Mouse (Mus musculus): Measurements from ENCODE around the gene Gm20388. TPM values are rescaled to one million over a fixed set of nuclear protein-coding genes. Genes with fewer than 3 reads are reported as not detected.
A peak's percentile ranks its signal among the peaks of the same experiment; 100 is the strongest.

Gm20388 gene
- polyA plus RNA-seq, 1 experiment from 2014 or later: 5.3 TPM

DNA sequence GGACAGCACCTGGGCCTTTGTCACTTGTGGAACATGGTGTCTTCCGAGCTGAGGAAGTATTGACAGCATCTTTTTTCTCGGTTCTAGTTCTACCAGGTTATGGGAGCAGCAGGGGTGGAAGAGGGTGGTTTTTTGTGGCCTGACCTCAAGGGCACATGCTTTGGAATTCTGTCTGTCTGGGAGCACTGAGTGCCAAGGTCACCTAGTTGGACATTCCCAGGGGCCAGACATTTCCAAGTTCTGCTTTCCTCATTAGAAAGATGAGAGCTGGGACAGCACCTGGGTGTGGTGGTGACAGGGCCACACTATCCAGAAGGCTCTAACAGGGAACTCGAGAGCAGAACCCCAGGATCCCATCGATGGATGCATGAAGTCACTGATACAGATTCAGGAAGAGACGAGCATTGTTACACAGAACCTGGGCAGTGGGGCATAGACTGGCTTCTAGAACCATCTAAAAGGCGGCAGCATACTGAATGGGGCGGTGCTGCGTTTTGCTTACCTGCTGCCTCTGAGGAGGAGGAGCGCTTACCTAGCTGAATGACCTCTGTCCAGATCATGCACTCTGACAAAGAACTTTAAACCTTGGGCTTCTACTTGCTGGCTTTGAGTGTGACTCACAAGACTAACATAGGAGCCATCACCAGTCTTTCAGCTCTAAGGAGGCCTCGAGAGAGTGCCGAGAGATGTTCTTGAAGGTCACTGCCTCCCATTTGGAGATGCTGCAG is 2070.3 kb downstream of the Gm20388 start:
- Histone ChIP-seq H3K9ac (ENCODE audit: low read depth, low read length) (no peak overlapping the region), H3K9me3 (ENCODE audit: control insufficient read depth, low read length) (no peaks in the 10 kb centered on the region), H3K36me3 (ENCODE audit: control insufficient read depth, insufficient read depth, low read length) (peaks cover 41% of the 10 kb centered on the region), H3K4me1 (replicated peaks; ENCODE audit: control insufficient read depth, insufficient read depth, low read length) (no peaks in the 10 kb centered on the region), H3K4me3 (ENCODE audit: low read depth, low read length) (no peak overlapping the region), H3K27ac (ENCODE audit: low read depth, low read length) (no peak overlapping the region), H3K4me2 (no peak overlapping the region), H3K27me3 (replicated peaks; ENCODE audit: control insufficient read depth, insufficient read depth, low read length) (no peaks in the 10 kb centered on the region)
- WGBS: 96% methylated on average over 11 of the region's 11 CpGs
- no peak for DNase-seq (ENCODE audit: low spot score)
- ATAC-seq (replicated peaks; ENCODE audit: low FRiP score): no peak

DNA sequence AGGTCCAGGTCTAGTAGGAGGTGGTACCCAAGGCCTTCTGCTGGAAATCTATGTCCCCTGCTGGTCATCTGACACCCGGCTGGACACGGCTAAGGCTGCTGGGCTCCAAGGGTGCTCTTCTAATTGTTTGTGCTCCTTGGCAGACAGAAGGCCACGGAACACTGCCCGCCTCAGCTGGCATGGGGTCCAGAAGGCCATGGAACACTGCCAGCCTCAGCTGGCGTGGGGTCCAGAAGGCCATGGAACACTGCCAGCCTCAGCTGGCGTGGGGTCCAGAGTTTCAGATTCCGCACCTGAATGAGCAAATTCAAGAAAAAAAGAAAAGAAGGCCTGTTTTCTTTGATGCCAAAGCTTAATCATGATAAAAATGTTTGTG is 2070.9 kb downstream of the Gm20388 start:
- Histone ChIP-seq H3K9ac (ENCODE audit: low read depth, low read length) (no peak overlapping the region), H3K36me3 (ENCODE audit: control insufficient read depth, insufficient read depth, low read length) (peaks cover 37% of the 10 kb centered on the region), H3K27ac (ENCODE audit: low read depth, low read length) (no peak overlapping the region), H3K4me1 (replicated peaks; ENCODE audit: control insufficient read depth, insufficient read depth, low read length) (no peaks in the 10 kb centered on the region), H3K4me3 (ENCODE audit: low read depth, low read length) (no peak overlapping the region), H3K9me3 (ENCODE audit: control insufficient read depth, low read length) (no peaks in the 10 kb centered on the region), H3K27me3 (replicated peaks; ENCODE audit: control insufficient read depth, insufficient read depth, low read length) (no peaks in the 10 kb centered on the region), H3K4me2 (no peak overlapping the region)
- DNase-seq (ENCODE audit: low spot score) (no peak), ATAC-seq (replicated peaks; ENCODE audit: low FRiP score) (no peak)
- 93% methylated on average over 7 of the region's 7 CpGs for WGBS

DNA sequence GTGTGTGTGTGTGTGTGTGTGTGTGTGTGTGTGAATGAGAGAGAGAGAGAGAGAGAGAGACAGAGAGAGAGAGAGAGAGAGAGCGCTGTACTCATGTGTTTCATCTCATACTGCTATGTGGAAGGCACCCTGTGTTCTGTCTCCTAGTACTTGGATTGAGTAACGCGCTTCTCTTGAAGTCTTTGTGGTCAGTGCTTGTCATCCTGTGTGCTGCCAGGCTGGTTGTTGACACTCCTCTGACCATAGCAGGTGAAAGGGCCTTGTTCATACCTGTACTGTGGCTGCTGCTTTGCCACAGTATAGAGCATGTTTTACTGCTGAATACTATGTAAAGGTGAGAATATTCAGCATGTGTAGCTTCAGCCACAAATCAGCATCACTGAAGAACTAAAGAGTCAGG is 2075.0 kb downstream of the Gm20388 start:
- DNase-seq (ENCODE audit: low spot score) (no peak), ATAC-seq (replicated peaks; ENCODE audit: low FRiP score) (no peak)
- Histone ChIP-seq H3K4me2 (no peak overlapping the region), H3K4me1 (replicated peaks; ENCODE audit: control insufficient read depth, insufficient read depth, low read length) (no peaks in the 10 kb centered on the region), H3K36me3 (ENCODE audit: control insufficient read depth, insufficient read depth, low read length) (peaks cover 35% of the 10 kb centered on the region), H3K9me3 (ENCODE audit: control insufficient read depth, low read length) (no peaks in the 10 kb centered on the region), H3K27ac (ENCODE audit: low read depth, low read length) (no peak overlapping the region), H3K9ac (ENCODE audit: low read depth, low read length) (no peak overlapping the region), H3K27me3 (replicated peaks; ENCODE audit: control insufficient read depth, insufficient read depth, low read length) (no peaks in the 10 kb centered on the region), H3K4me3 (ENCODE audit: low read depth, low read length) (no peak overlapping the region)
- WGBS: 89% methylated on average over 3 of the region's 3 CpGs

DNA sequence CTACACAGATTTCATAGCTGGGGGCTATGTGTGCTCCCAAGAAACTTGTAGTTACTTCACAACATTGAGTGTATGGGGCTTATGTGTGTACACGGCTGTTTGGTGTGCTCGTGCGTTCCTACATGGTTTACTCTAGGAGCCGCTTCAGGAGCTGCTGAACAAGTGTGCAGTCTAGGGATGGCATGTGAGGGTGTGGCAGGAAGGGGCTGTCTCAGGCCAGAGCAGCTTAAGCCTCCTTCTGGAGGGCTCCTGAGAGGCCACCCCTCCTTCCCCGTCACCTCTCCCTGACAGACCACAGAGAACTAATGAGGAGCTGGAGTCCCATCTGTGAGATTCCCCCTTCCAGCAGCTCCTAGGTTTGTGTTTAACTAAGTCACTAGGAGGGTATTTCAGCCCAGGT is 2077.3 kb downstream of the Gm20388 start:
- DNase-seq (ENCODE audit: low spot score) (no peak), ATAC-seq (replicated peaks; ENCODE audit: low FRiP score) (no peak)
- Histone ChIP-seq H3K4me2 (no peak overlapping the region), H3K9me3 (ENCODE audit: control insufficient read depth, low read length) (no peaks in the 10 kb centered on the region), H3K36me3 (ENCODE audit: control insufficient read depth, insufficient read depth, low read length) (peaks cover 30% of the 10 kb centered on the region), H3K4me1 (replicated peaks; ENCODE audit: control insufficient read depth, insufficient read depth, low read length) (no peaks in the 10 kb centered on the region), H3K27ac (ENCODE audit: low read depth, low read length) (no peak overlapping the region), H3K9ac (ENCODE audit: low read depth, low read length) (no peak overlapping the region), H3K4me3 (ENCODE audit: low read depth, low read length) (no peak overlapping the region), H3K27me3 (replicated peaks; ENCODE audit: control insufficient read depth, insufficient read depth, low read length) (no peaks in the 10 kb centered on the region)
- 88% methylated on average over 5 of the region's 5 CpGs for WGBS

DNA sequence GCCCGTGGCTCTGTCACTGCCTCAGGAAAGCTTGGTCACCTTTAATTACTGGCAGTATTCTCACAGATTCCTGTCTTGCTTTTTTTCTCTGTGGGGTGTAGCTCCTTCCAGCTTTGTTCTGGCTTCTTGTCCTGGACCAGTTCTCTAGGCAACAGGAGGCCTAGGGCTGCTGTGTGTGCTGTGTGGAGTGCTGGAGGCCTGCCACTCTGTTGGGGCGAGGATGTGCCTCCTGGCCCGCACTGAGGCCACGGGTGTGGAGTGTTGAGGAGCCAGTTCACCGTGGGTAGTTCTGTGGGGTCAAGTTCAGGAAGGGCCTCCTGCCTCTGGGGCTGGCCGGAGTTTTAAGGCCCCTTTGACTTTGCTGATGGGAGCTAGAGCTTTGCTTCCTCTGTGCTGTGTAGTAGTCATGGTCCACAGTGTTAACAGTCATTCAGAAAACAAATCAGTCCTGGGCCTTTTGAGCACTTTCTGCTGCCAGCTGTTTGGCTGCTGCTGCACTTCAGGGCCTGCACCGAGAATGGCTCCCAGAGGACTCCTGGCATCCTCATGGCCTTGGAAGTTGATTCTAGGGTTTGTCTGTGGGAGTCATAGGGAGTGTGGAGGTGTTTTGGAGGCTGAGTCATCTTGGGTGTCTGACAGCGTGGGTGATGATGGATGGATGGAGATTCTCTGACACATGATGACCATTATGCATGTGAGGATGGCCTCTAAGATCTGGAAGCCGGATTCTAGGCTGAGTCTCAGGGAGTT is 2080.0 kb downstream of the Gm20388 start:
- no peak overlapping the region for H3K4me2 ChIP-seq
- no peaks in the 10 kb centered on the region for H3K4me1 ChIP-seq (replicated peaks; ENCODE audit: control insufficient read depth, insufficient read depth, low read length)
- ATAC-seq (replicated peaks; ENCODE audit: low FRiP score): no peak
- no peaks in the 10 kb centered on the region for H3K9me3 ChIP-seq (ENCODE audit: control insufficient read depth, low read length)
- no peak overlapping the region for H3K9ac ChIP-seq (ENCODE audit: low read depth, low read length)
- no peak overlapping the region for H3K27ac ChIP-seq (ENCODE audit: low read depth, low read length)
- H3K36me3 ChIP-seq (ENCODE audit: control insufficient read depth, insufficient read depth, low read length): peaks cover 27% of the 10 kb centered on the region
- no peaks in the 10 kb centered on the region for H3K27me3 ChIP-seq (replicated peaks; ENCODE audit: control insufficient read depth, insufficient read depth, low read length)
- DNase-seq (ENCODE audit: low spot score): no peak
- H3K4me3 ChIP-seq (ENCODE audit: low read depth, low read length): no peak overlapping the region
- 87% methylated on average over 9 of the region's 9 CpGs for WGBS

DNA sequence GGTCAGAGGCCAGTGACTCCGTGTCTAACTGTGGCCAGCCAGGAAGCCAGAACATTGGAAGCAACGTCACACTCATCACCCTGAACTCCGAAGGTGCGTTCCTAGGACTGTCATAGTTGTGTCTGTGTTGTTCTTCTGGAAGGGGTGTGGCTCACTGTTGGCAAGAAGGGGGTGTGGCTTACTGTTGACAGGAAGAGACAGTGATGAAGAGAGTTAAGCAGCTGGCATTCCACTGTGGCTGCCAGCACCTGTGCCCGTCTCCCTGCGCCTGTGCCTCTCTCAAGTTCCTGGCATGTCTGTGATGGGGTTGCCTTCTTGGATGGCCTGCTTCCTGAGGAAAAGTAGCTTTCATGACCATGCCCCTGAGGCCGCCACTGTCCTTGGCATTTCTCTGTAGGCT is 2081.0 kb downstream of the Gm20388 start:
- no peaks in the 10 kb centered on the region for H3K9me3 ChIP-seq (ENCODE audit: control insufficient read depth, low read length)
- no peak for ATAC-seq (replicated peaks; ENCODE audit: low FRiP score)
- WGBS: 87% methylated on average over 7 of the region's 7 CpGs
- H3K27ac ChIP-seq (ENCODE audit: low read depth, low read length): no peak overlapping the region
- H3K4me3 ChIP-seq (ENCODE audit: low read depth, low read length): no peak overlapping the region
- no peaks in the 10 kb centered on the region for H3K27me3 ChIP-seq (replicated peaks; ENCODE audit: control insufficient read depth, insufficient read depth, low read length)
- H3K9ac ChIP-seq (ENCODE audit: low read depth, low read length): no peak overlapping the region
- no peak for DNase-seq (ENCODE audit: low spot score)
- no peaks in the 10 kb centered on the region for H3K4me1 ChIP-seq (replicated peaks; ENCODE audit: control insufficient read depth, insufficient read depth, low read length)
- no peak overlapping the region for H3K4me2 ChIP-seq
- peaks cover 28% of the 10 kb centered on the region for H3K36me3 ChIP-seq (ENCODE audit: control insufficient read depth, insufficient read depth, low read length)

DNA sequence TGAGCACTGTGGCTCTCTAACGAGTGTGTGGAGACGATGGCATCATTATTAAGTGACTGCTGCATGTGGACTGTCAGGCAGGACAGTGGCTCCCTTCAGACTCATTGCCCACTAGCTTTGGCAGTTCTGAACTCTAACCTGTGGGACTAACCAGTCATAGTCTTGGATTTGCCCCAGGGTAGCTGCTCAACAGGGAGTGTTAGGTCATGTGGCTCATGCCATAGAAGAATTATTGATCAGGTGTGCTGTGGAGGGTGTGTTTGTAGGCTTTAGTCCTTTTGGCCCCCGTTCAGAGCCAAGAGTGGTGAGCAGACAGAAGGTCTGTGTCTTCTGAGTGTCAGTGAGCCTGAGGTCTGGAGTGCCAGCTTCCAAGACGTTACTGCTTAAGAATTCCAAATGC is 2082.3 kb downstream of the Gm20388 start:
- H3K36me3 ChIP-seq (ENCODE audit: control insufficient read depth, insufficient read depth, low read length): peaks cover 38% of the 10 kb centered on the region

DNA sequence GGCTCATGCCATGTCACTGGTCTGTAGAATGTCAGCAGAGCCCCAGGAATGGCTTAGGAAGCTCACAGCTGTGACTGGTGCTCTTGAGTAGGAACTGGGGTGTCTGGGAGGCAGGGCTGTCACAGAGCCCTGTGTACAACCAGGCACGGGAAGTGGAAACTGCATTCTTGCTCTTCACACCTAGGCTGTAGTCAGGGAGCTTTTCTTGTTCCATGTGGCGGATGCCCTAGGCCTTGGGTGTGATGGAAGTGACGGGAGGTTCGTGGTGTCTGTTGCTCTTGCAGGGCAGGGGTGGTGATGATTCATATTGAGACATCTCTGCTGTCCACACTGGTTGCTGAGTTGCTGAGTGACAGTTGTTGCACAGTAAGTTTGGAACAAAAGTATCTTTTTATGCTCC is 2084.5 kb downstream of the Gm20388 start:
- Histone ChIP-seq H3K9me3 (ENCODE audit: control insufficient read depth, low read length) (no peaks in the 10 kb centered on the region), H3K27ac (ENCODE audit: low read depth, low read length) (no peak overlapping the region), H3K27me3 (replicated peaks; ENCODE audit: control insufficient read depth, insufficient read depth, low read length) (no peaks in the 10 kb centered on the region), H3K9ac (ENCODE audit: low read depth, low read length) (no peak overlapping the region), H3K36me3 (ENCODE audit: control insufficient read depth, insufficient read depth, low read length) (peaks cover 36% of the 10 kb centered on the region), H3K4me2 (no peak overlapping the region), H3K4me3 (ENCODE audit: low read depth, low read length) (no peak overlapping the region), H3K4me1 (replicated peaks; ENCODE audit: control insufficient read depth, insufficient read depth, low read length) (no peaks in the 10 kb centered on the region)
- 76% methylated on average over 4 of the region's 4 CpGs for WGBS
- ATAC-seq (replicated peaks; ENCODE audit: low FRiP score) (no peak), DNase-seq (ENCODE audit: low spot score) (no peak)

More for the DNA sequence above, 2082.3 kb downstream of the Gm20388 start:
- Histone ChIP-seq H3K4me1 (replicated peaks; ENCODE audit: control insufficient read depth, insufficient read depth, low read length) (no peaks in the 10 kb centered on the region), H3K4me2 (no peak overlapping the region), H3K27me3 (replicated peaks; ENCODE audit: control insufficient read depth, insufficient read depth, low read length) (no peaks in the 10 kb centered on the region), H3K9ac (ENCODE audit: low read depth, low read length) (no peak overlapping the region), H3K9me3 (ENCODE audit: control insufficient read depth, low read length) (no peaks in the 10 kb centered on the region), H3K4me3 (ENCODE audit: low read depth, low read length) (no peak overlapping the region), H3K27ac (ENCODE audit: low read depth, low read length) (no peak overlapping the region)
- ATAC-seq (replicated peaks; ENCODE audit: low FRiP score): no peak
- no peak for DNase-seq (ENCODE audit: low spot score)
- WGBS: 90% methylated on average over 4 of the region's 4 CpGs

DNA sequence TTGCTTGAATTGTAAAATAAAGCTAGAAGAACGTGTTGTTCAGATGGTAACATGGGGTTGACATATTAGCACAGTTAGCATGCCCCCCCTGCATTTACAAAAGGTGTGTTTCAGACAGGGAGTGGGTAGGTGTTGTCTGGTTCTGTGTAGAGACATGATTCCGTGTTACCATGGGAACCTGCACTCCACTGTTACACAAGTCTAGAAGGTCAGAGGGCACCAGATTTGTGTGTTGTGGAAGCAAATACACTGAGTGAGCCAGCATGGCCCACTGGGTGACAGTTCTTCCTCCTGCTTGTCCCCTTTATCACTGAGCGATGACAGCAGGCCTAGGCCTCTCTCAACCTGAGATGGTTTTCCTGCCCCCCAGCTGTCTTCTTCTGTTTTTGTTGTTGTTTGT is 2085.3 kb downstream of the Gm20388 start:
- no peaks in the 10 kb centered on the region for H3K4me1 ChIP-seq (replicated peaks; ENCODE audit: control insufficient read depth, insufficient read depth, low read length)
- WGBS: 83% methylated on average over 3 of the region's 3 CpGs
- H3K9ac ChIP-seq (ENCODE audit: low read depth, low read length): no peak overlapping the region
- ATAC-seq (replicated peaks; ENCODE audit: low FRiP score) (0 out of 2 replicates have a peak, but pooled peaks have one; percentile 34), DNase-seq (ENCODE audit: low spot score) (no peak)
- H3K36me3 ChIP-seq (ENCODE audit: control insufficient read depth, insufficient read depth, low read length): peaks cover 40% of the 10 kb centered on the region
- H3K4me3 ChIP-seq (ENCODE audit: low read depth, low read length): no peak overlapping the region
- no peaks in the 10 kb centered on the region for H3K27me3 ChIP-seq (replicated peaks; ENCODE audit: control insufficient read depth, insufficient read depth, low read length)
- H3K27ac ChIP-seq (ENCODE audit: low read depth, low read length): no peak overlapping the region
- H3K9me3 ChIP-seq (ENCODE audit: control insufficient read depth, low read length): no peaks in the 10 kb centered on the region
- H3K4me2 ChIP-seq: no peak overlapping the region
